Mouse (Mus musculus) ES-Bruce4 (cell line): Measurements from ENCODE around the gene Ropn1. TPM values are rescaled to one million over a fixed set of nuclear protein-coding genes. Genes with fewer than 3 reads are reported as not detected.
A peak's percentile ranks its signal among the peaks of the same experiment; 100 is the strongest.

ENCODE experiments used
- H3K27ac ChIP-seq: 2 replicates; pipeline ENCODE4 v1.5.1; 2012; ENCODE audit warnings: low read length, inconsistent platforms; ENCODE audit not compliant: insufficient read depth
- H3K27me3 ChIP-seq: 2 replicates; pipeline ENCODE4 v1.6.1; 2012; ENCODE audit warnings: mild to moderate bottlenecking, low read length, inconsistent platforms; ENCODE audit not compliant: control insufficient read depth, poor library complexity, insufficient read depth, severe bottlenecking
- H3K36me3 ChIP-seq: 2 replicates; pipeline ENCODE4 v1.6.1; 2012; ENCODE audit warnings: inconsistent platforms, mild to moderate bottlenecking, low read length, moderate library complexity; ENCODE audit not compliant: control insufficient read depth, poor library complexity, insufficient read depth, severe bottlenecking
- H3K4me1 ChIP-seq: one replicate; pipeline ENCODE4 v1.8.1; 2011; ENCODE audit warnings: low read length; ENCODE audit not compliant: control insufficient read depth, insufficient read depth
- H3K4me3 ChIP-seq: 2 replicates; pipeline ENCODE4 v1.5.1; 2011; ENCODE audit warnings: low read depth, mild to moderate bottlenecking, low read length
- H3K9ac ChIP-seq: 2 replicates; pipeline ENCODE4 v1.6.1; 2012; ENCODE audit warnings: low read depth, mild to moderate bottlenecking, inconsistent platforms; ENCODE audit not compliant: poor library complexity, severe bottlenecking
- H3K9me3 ChIP-seq: replicated peaks from 2 replicates; pipeline ENCODE4 v1.6.1; 2012; ENCODE audit warnings: mild to moderate bottlenecking, low read length, inconsistent platforms; ENCODE audit not compliant: control insufficient read depth, poor library complexity, insufficient read depth, severe bottlenecking
- CTCF ChIP-seq: IDR thresholded peaks from one replicate; pipeline ENCODE4 v1.8.1; 2011; ENCODE audit warnings: low read depth, low read length
- EP300 ChIP-seq: IDR thresholded peaks from 2 replicates; pipeline ENCODE4 v1.6.1; 2011; ENCODE audit warnings: low read depth, low read length; ENCODE audit not compliant: insufficient read depth
- POLR2A ChIP-seq: IDR thresholded peaks from one replicate; pipeline ENCODE4 v1.8.1; 2011; ENCODE audit warnings: low read length; ENCODE audit not compliant: insufficient read depth
- polyA plus RNA-seq: library from polyadenylated mRNA; stranded (reverse); fragments of >200 nt; gene quantifications from 2 replicates; pipeline ENCODE4 v1.2.4, GENCODE M21; 2011; ENCODE audit warnings: low read depth; ENCODE audit not compliant: missing spikeins, insufficient read depth, insufficient read length

Gene Ropn1
- polyA plus RNA-seq, 1 experiment: not detected

DNA sequence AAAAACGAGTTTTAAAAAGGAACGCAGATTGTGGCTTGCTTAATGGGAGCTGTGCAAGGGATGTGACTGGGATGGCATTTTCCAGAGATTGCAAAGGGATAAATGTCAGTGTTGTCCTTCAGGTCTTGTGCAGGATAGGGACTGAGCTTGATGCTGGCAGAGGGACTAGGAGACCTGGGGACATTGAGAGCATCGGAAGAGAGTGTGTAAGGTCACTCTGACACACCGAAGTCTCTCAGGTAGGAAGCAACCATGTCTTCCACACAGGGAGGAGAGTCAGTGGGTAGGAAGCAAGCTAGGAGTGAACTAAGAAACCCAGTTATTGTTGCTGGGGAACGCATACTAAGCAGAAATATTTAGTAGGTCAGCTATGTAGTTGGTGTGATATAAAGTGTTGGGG, 8.3 kb downstream of the Ropn1 start:
- peaks cover 2% of the 10 kb centered on the region for H3K4me1 ChIP-seq
- no peak overlapping the region for H3K4me3 ChIP-seq
- no peaks in the 10 kb centered on the region for H3K36me3 ChIP-seq
- H3K27me3 ChIP-seq: no peaks in the 10 kb centered on the region; the same call in 1 of the 2 replicates
- H3K9me3 ChIP-seq: no peaks in the 10 kb centered on the region
- 0 out of 2 replicates have a peak overlapping the region, but pooled peaks have one; percentile 56 for H3K9ac ChIP-seq
- no peak for TF ChIP-seq POLR2A
- TF ChIP-seq CTCF: no peak
- no peak for TF ChIP-seq EP300
- H3K27ac ChIP-seq: no peak overlapping the region

DNA sequence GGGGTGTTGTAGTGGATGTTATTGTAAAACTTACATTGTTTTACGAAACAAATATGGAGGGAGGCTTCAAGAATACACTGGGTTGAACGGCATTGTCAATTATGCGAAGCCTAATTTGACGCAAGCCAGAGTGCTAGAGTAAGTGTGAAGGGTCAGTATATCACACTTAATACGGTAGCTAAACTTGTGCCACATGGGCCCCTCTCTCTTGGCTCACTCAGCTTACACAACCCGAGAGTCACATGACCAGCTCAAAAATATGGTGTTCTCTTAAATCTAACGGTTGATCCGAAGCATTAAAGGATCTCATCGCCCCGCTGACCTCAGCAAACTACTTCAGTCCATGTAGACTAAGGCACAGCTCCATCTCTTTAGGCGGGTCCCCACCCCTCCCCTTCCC, 8.7 kb downstream of the Ropn1 start:
- Histone ChIP-seq H3K36me3 (no peaks in the 10 kb centered on the region), H3K27me3 (no peaks in the 10 kb centered on the region; the same call in 1 of the 2 replicates), H3K9me3 (no peaks in the 10 kb centered on the region), H3K4me3 (no peak overlapping the region), H3K9ac (no peak overlapping the region), H3K4me1 (peaks cover 2% of the 10 kb centered on the region), H3K27ac (no peak overlapping the region)
- TF ChIP-seq POLR2A: no peak
- TF ChIP-seq CTCF: no peak
- no peak for TF ChIP-seq EP300

DNA sequence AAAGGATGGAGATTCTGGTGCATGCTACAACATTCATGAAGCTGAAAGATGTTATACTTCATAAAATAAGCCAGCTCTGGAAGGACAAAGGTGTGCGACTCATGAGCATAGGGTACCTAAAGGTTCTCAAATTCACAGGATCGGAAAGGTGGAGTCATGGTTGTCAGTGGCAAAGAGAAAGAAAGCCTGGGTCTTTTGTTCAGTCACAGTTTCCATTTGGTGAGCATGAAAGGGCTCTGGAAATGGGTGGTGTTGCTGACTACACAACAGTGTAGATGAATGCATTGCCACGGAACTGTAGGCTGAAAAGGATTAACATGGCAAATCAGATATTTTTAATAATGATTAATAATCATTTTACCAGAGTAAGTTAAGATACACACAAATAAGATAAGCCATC, 14.8 kb downstream of the Ropn1 start:
- Histone ChIP-seq H3K27ac (no peak overlapping the region), H3K36me3 (no peaks in the 10 kb centered on the region), H3K27me3 (no peaks in the 10 kb centered on the region), H3K4me1 (no peaks in the 10 kb centered on the region), H3K9ac (no peak overlapping the region), H3K9me3 (no peaks in the 10 kb centered on the region), H3K4me3 (no peak overlapping the region)
- no peak for TF ChIP-seq POLR2A

DNA sequence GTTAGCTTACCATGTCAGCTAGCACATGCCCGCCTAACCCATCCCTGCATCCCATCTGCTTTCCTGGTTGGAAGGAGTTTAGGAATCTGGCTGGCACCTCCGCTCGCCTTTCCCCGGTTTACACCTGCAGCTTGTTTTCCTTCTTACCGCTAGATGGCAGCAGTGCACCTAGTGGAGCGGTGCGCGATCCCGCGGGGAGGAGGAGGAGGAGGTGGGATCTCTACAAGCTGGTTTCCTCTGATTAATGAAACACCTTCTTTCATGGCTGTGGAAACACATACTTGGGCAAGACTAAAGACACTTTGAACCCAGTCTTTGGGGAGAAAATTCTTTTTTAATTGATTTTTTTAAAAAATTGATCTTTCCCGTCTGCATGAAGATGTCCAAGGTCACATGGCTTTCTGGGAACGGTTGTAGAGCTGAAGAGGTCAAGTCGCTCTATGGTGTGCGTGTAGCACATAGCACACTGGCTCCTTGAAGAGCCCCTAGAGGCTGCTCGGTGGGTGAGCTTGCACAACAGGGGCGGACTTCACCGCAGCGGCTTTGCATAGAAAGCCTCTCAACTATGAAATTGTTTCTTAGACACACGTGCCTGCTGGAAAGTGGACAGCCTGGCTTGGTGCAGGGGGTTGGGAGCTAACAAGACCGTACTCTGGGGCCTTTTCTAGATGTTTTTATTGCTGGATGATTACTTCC, 17.5 kb downstream of the Ropn1 start:
- H3K4me3 ChIP-seq: no peak overlapping the region
- TF ChIP-seq CTCF: peak; percentile 96
- no peak for TF ChIP-seq EP300
- H3K27me3 ChIP-seq: no peaks in the 10 kb centered on the region

DNA sequence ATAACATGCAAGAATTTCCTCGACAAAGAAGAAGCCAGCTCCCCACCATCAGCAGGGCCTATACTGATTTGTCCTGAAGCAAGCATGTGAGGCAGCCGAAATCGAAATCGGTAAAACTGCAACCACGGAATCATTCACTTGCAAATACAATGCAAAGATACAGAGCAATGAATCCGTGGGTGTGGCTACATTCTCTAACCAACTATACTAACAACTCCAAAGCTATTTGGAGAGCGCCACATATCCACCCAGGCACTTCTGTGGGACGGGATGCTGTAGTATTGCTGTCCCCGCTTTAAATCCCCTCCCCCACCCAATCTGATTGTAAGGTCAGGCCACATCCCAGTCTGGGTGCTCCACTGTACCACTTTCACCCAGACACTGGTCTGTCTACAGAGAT, 18.6 kb downstream of the Ropn1 start:
- H3K27me3 ChIP-seq: no peaks in the 10 kb centered on the region

More for the DNA sequence above, 17.5 kb downstream of the Ropn1 start:
- Histone ChIP-seq H3K9me3 (no peaks in the 10 kb centered on the region), H3K9ac (no peak overlapping the region), H3K27ac (no peak overlapping the region), H3K4me1 (no peaks in the 10 kb centered on the region), H3K36me3 (no peaks in the 10 kb centered on the region)

DNA sequence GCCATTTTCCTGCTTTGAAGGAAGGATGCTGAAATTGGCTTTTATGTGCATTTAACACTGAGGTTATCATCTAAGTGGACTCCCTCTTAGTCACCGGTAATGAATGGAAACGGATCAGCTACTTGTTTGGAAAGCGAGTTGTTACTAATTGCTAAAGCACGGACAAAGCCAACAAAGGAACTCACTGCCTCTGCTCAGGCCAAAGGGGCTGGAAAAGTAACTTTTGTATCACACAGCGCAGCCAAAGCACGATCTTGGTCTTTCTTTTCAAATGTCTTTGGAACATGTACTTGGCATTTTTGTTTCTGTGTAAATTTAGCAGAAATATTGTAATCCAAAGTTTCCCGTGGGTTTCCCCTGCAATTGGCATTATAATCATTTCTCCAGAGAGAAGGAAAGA, 22.2 kb downstream of the Ropn1 start:
- Histone ChIP-seq H3K9ac (no peak overlapping the region), H3K36me3 (no peaks in the 10 kb centered on the region), H3K9me3 (no peaks in the 10 kb centered on the region), H3K4me3 (no peak overlapping the region), H3K4me1 (no peaks in the 10 kb centered on the region), H3K27ac (no peak overlapping the region), H3K27me3 (no peaks in the 10 kb centered on the region)
- no peak for TF ChIP-seq EP300
- no peak for TF ChIP-seq POLR2A
- TF ChIP-seq CTCF: no peak

More for the DNA sequence above, 18.6 kb downstream of the Ropn1 start:
- no peaks in the 10 kb centered on the region for H3K9me3 ChIP-seq
- no peak overlapping the region for H3K27ac ChIP-seq
- H3K4me1 ChIP-seq: no peaks in the 10 kb centered on the region
- H3K4me3 ChIP-seq: no peak overlapping the region
- TF ChIP-seq POLR2A: no peak
- H3K36me3 ChIP-seq: no peaks in the 10 kb centered on the region
- no peak overlapping the region for H3K9ac ChIP-seq
